ENCODE assay signal across 27 mouse cellular contexts in the genomic region with DNA sequence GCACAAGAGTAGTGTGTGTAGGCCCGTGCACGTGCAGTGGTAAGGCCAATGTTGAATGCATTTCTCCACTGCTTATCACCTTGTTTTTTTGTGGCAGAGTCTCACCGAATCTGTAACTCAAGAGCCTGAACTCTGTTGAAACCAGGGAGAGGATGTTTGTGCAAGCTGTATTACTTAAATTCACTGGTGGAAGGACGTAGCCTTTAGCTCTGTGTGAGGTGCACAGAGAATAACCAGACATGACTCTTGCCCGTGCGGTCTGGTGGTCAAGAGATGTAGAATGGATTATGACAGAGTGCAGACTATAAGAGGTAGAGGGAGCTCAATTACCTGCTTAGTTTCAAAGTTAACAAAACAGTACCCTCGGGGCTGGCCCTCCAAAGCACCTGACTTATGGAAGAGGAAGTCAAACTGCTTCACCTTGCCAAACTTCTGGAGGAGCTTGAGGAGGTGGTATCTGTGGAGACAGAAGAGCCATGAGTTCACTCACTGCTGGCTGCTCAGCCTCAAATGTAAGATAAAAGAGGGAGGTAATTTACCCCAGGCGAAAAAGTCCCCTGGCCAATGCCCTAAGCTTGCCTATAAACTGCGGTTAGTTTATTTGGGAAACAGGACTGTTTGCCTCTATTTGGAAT. TPM values are rescaled to one million over a fixed set of nuclear protein-coding genes. Genes with fewer than 3 reads are reported as not detected.
"Had no signal": no experiment of that assay in that cellular context is flagged by ENCODE, and none has a peak within 500 bp of the region (broad histone marks: within the 10 kb centered on the region; RNA-seq: fewer than 3 reads in every experiment).

No protein-coding gene starts in this region.

- H3K9me3 ChIP-seq: heart, embryonic 13.5 days; heart, embryonic 15.5 days; hindbrain, embryonic 10.5 days; hindbrain, embryonic 12.5 days; intestine, embryonic 15.5 days; kidney, embryonic 15.5 days; limb, embryonic 13.5 days; limb, embryonic 15.5 days; liver, embryonic 12.5 days had no signal

- H3K27ac ChIP-seq: heart, embryonic 13.5 days; heart, embryonic 15.5 days; hindbrain, embryonic 10.5 days; hindbrain, embryonic 12.5 days; hindbrain, embryonic 14.5 days; intestine, embryonic 15.5 days; kidney, embryonic 15.5 days; kidney, postnatal 0 days; limb, embryonic 13.5 days; limb, embryonic 15.5 days; liver, embryonic 12.5 days; liver, embryonic 14.5 days had no signal

- H3K9ac ChIP-seq: heart, embryonic 13.5 days; heart, embryonic 15.5 days; hindbrain, embryonic 12.5 days; hindbrain, embryonic 14.5 days; intestine, embryonic 15.5 days; kidney, embryonic 15.5 days; limb, embryonic 13.5 days; limb, embryonic 15.5 days; liver, embryonic 12.5 days; liver, embryonic 14.5 days had no signal

- ATAC-seq: hindbrain, embryonic 16.5 days; inflammation-experienced regulatory T-cells, adult 6 months; intestine, embryonic 15.5 days; intestine, postnatal 0 days; liver, embryonic 12.5 days had no signal

- DNase-seq: gastrocnemius, postnatal 14 days; gastrocnemius, postnatal 36 days; heart, adult 2 months; heart, postnatal 4 days; kidney, adult 2 months; kidney, adult 9 months; kidney, postnatal 14 days; kidney, postnatal 36 days; layer of hippocampus, adult 9-11 months; layer of hippocampus, postnatal 36 days; left cerebral cortex, postnatal 4 days had no signal

- H3K4me1 ChIP-seq: hindbrain, embryonic 10.5 days; hindbrain, embryonic 12.5 days; kidney, embryonic 15.5 days; limb, embryonic 13.5 days; limb, embryonic 15.5 days had no signal

- H3K4me3 ChIP-seq: heart, adult 2 months; heart, embryonic 13.5 days; heart, embryonic 15.5 days; hindbrain, embryonic 10.5 days; hindbrain, embryonic 12.5 days; intestine, embryonic 15.5 days; kidney, embryonic 15.5 days; limb, embryonic 13.5 days; limb, embryonic 15.5 days; liver, embryonic 12.5 days had no signal

- H3K4me2 ChIP-seq: heart, embryonic 11.5 days; heart, embryonic 13.5 days; heart, embryonic 15.5 days; hindbrain, embryonic 12.5 days; hindbrain, embryonic 14.5 days; intestine, embryonic 15.5 days; kidney, embryonic 15.5 days; limb, embryonic 13.5 days; limb, embryonic 15.5 days; liver, embryonic 12.5 days had no signal

- H3K27me3 ChIP-seq: heart, embryonic 13.5 days; heart, embryonic 15.5 days; hindbrain, embryonic 12.5 days; intestine, embryonic 15.5 days; kidney, embryonic 15.5 days; limb, embryonic 13.5 days; limb, embryonic 15.5 days; liver, embryonic 12.5 days had no signal

RNA-seq across cellular contexts. Expression of a gene that starts 21.7 kb away (rescaled TPM):
- polyA plus RNA-seq: inflammation-experienced regulatory T-cells, adult 6 months had no signal
